Mouse (Mus musculus): ENCODE data around the gene Cplane1. TPM values are rescaled to one million over a fixed set of nuclear protein-coding genes. Genes with fewer than 3 reads are reported as not detected.
A peak's percentile ranks its signal among the peaks of the same experiment; 100 is the strongest.

Cplane1 gene
- polyA plus RNA-seq, 1 experiment from 2014 or later: 14.3 TPM

DNA sequence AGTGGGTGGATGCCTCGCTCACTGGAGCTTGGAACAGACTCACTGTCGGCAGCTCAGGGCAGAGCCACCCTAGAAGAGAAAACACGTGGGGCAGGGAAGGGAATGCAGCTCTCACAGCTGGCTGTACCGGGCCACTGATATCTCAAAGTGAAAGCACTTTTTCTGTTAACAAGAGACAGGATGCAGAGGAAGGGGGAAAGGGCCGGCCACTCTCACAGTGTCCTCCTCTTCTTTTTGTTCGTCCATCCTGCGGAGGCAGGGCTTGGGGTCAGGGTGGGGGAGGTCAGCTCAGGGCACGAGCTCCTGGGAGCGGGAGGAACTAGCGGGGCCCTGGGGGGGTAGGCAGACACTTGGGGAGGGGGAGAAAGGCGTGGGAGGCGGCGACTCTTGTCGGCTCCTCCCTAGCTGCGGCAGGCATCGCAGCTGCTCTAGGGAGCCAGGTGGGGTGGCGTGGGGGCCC is 110.4 kb downstream of the Cplane1 start:
- H3K27ac ChIP-seq (replicated peaks; ENCODE audit: low read depth, low read length): no peak overlapping the region
- peak; percentile 34 for DNase-seq (ENCODE audit: low spot score)
- H3K9ac ChIP-seq (ENCODE audit: low read length): 0 out of 2 replicates have a peak overlapping the region, but pooled peaks have one; percentile 27
- H3K4me1 ChIP-seq (ENCODE audit: control insufficient read depth, insufficient read depth, low read length): no peaks in the 10 kb centered on the region
- peak overlapping the region; percentile 23 for H3K4me3 ChIP-seq (ENCODE audit: low read depth, low read length)
- no peaks in the 10 kb centered on the region for H3K36me3 ChIP-seq (ENCODE audit: control insufficient read depth, insufficient read depth, low read length)
- H3K27me3 ChIP-seq (ENCODE audit: control insufficient read depth, insufficient read depth, low read length): no peaks in the 10 kb centered on the region
- ATAC-seq (ENCODE audit: insufficient number of reproducible peaks, low FRiP score, low TSS enrichment, low read depth): no peak
- 43% methylated on average over 17 of the region's 17 CpGs for WGBS
- peak overlapping the region; percentile 39 for H3K4me2 ChIP-seq (ENCODE audit: low read depth, severe bottlenecking)
- H3K9me3 ChIP-seq (ENCODE audit: control insufficient read depth, low read length): no peaks in the 10 kb centered on the region

GRCm38 (mm10) chr15:8279929-8280610 is 111.2 kb downstream of the Cplane1 start:
- H3K9me3 ChIP-seq (ENCODE audit: control insufficient read depth, low read length): no peaks in the 10 kb centered on the region
- H3K27me3 ChIP-seq (ENCODE audit: control insufficient read depth, insufficient read depth, low read length): no peaks in the 10 kb centered on the region
- H3K4me1 ChIP-seq (ENCODE audit: control insufficient read depth, insufficient read depth, low read length): no peaks in the 10 kb centered on the region
- no peaks in the 10 kb centered on the region for H3K36me3 ChIP-seq (ENCODE audit: control insufficient read depth, insufficient read depth, low read length)
- WGBS: 84% methylated on average over 19 of the region's 20 CpGs
- ATAC-seq (ENCODE audit: insufficient number of reproducible peaks, low FRiP score, low TSS enrichment, low read depth): no peak
- no peak overlapping the region for H3K27ac ChIP-seq (replicated peaks; ENCODE audit: low read depth, low read length)
- H3K4me3 ChIP-seq (ENCODE audit: low read depth, low read length): no peak overlapping the region
- peak; percentile 29 for DNase-seq (ENCODE audit: low spot score)
- H3K4me2 ChIP-seq (ENCODE audit: low read depth, severe bottlenecking): no peak overlapping the region; the same call in 1 of the 2 replicates
- H3K9ac ChIP-seq (ENCODE audit: low read length): no peak overlapping the region

GRCm38 (mm10) chr15:8281701-8282100 is 112.8 kb downstream of the Cplane1 start:
- Histone ChIP-seq H3K4me1 (ENCODE audit: control insufficient read depth, insufficient read depth, low read length) (no peaks in the 10 kb centered on the region), H3K9me3 (ENCODE audit: control insufficient read depth, low read length) (no peaks in the 10 kb centered on the region), H3K9ac (ENCODE audit: low read length) (no peak overlapping the region), H3K27ac (replicated peaks; ENCODE audit: low read depth, low read length) (no peak overlapping the region), H3K36me3 (ENCODE audit: control insufficient read depth, insufficient read depth, low read length) (no peaks in the 10 kb centered on the region), H3K4me3 (ENCODE audit: low read depth, low read length) (no peak overlapping the region), H3K4me2 (ENCODE audit: low read depth, severe bottlenecking) (no peak overlapping the region), H3K27me3 (ENCODE audit: control insufficient read depth, insufficient read depth, low read length) (no peaks in the 10 kb centered on the region)
- 81% methylated on average over 7 of the region's 7 CpGs for WGBS
- ATAC-seq (ENCODE audit: insufficient number of reproducible peaks, low FRiP score, low TSS enrichment, low read depth) (no peak), DNase-seq (ENCODE audit: low spot score) (no peak)

- Histone ChIP-seq H3K27me3 (ENCODE audit: control insufficient read depth, insufficient read depth, low read length) (no peaks in the 10 kb centered on the region), H3K27ac (replicated peaks; ENCODE audit: low read depth, low read length) (no peak overlapping the region), H3K9ac (ENCODE audit: low read length) (no peak overlapping the region), H3K36me3 (ENCODE audit: control insufficient read depth, insufficient read depth, low read length) (no peaks in the 10 kb centered on the region), H3K9me3 (ENCODE audit: control insufficient read depth, low read length) (no peaks in the 10 kb centered on the region), H3K4me3 (ENCODE audit: low read depth, low read length) (no peak overlapping the region), H3K4me1 (ENCODE audit: control insufficient read depth, insufficient read depth, low read length) (no peaks in the 10 kb centered on the region), H3K4me2 (ENCODE audit: low read depth, severe bottlenecking) (no peak overlapping the region)
- DNase-seq (ENCODE audit: low spot score): no peak
- 93% methylated on average over 2 of the region's 2 CpGs for WGBS
- no peak for ATAC-seq (ENCODE audit: insufficient number of reproducible peaks, low FRiP score, low TSS enrichment, low read depth)
Observed at GRCm38 (mm10) chr15:8282155-8282554, 113.2 kb downstream of the Cplane1 start.

DNA sequence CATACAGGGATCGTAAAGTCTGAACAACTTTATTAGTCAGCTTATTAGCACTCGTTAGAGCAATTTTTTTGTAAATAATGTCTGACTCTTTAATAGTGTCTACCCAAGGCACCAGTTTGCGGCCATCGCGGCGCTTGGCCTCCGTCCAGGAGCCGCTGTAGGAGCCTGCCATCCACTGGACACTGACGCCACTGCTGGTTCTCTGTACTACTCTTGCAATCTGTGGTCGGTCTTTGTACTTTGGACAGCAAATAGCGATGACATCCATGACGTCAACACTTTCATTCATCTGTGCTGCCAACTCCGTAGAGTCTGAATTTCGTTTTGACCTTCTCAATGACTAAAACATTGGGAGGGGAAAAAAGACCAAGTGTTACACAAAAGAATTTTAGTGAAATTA is 122.3 kb downstream of the Cplane1 start:
- ATAC-seq (ENCODE audit: insufficient number of reproducible peaks, low FRiP score, low TSS enrichment, low read depth): no peak
- WGBS: 82% methylated on average over 14 of the region's 14 CpGs

DNA sequence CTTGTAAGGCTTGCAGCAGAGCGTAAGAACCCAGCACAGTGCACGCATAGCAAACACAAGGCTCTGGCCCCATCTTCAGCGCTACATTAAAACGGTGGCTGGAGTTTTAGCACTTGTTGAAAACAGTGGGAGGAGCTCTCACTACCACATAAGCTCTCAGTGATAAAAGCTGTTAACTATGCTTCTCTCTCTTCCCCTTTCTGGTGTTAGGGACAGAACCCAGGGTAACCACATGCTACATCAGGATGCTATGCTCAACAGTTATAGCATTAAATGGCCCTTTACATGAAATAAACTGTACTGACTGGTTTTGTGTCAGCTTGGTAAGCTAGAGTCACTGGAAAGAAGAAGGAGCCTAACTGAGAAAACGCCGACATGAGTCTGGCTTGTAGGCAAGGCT is 125.2 kb downstream of the Cplane1 start:
- DNase-seq (ENCODE audit: low spot score) (no peak), ATAC-seq (ENCODE audit: insufficient number of reproducible peaks, low FRiP score, low TSS enrichment, low read depth) (no peak)
- Histone ChIP-seq H3K4me3 (ENCODE audit: low read depth, low read length) (no peak overlapping the region), H3K9ac (ENCODE audit: low read length) (no peak overlapping the region), H3K4me1 (ENCODE audit: control insufficient read depth, insufficient read depth, low read length) (no peaks in the 10 kb centered on the region), H3K27me3 (ENCODE audit: control insufficient read depth, insufficient read depth, low read length) (no peaks in the 10 kb centered on the region), H3K27ac (replicated peaks; ENCODE audit: low read depth, low read length) (no peak overlapping the region), H3K36me3 (ENCODE audit: control insufficient read depth, insufficient read depth, low read length) (peaks cover 6% of the 10 kb centered on the region), H3K4me2 (ENCODE audit: low read depth, severe bottlenecking) (no peak overlapping the region), H3K9me3 (ENCODE audit: control insufficient read depth, low read length) (no peaks in the 10 kb centered on the region)
- WGBS: 93% methylated on average over 6 of the region's 6 CpGs

More for the DNA sequence above, 122.3 kb downstream of the Cplane1 start:
- Histone ChIP-seq H3K4me3 (ENCODE audit: low read depth, low read length) (no peak overlapping the region), H3K36me3 (ENCODE audit: control insufficient read depth, insufficient read depth, low read length) (peaks cover 6% of the 10 kb centered on the region), H3K4me1 (ENCODE audit: control insufficient read depth, insufficient read depth, low read length) (no peaks in the 10 kb centered on the region), H3K27me3 (ENCODE audit: control insufficient read depth, insufficient read depth, low read length) (no peaks in the 10 kb centered on the region), H3K27ac (replicated peaks; ENCODE audit: low read depth, low read length) (no peak overlapping the region), H3K9me3 (ENCODE audit: control insufficient read depth, low read length) (no peaks in the 10 kb centered on the region), H3K4me2 (ENCODE audit: low read depth, severe bottlenecking) (no peak overlapping the region), H3K9ac (ENCODE audit: low read length) (no peak overlapping the region)
- DNase-seq (ENCODE audit: low spot score): peak; percentile 29

- Histone ChIP-seq H3K27ac (replicated peaks; ENCODE audit: low read depth, low read length) (no peak overlapping the region), H3K4me3 (ENCODE audit: low read depth, low read length) (no peak overlapping the region), H3K36me3 (ENCODE audit: control insufficient read depth, insufficient read depth, low read length) (peaks cover 15% of the 10 kb centered on the region; the same call in 1 of the 2 replicates), H3K4me1 (ENCODE audit: control insufficient read depth, insufficient read depth, low read length) (no peaks in the 10 kb centered on the region), H3K9me3 (ENCODE audit: control insufficient read depth, low read length) (no peaks in the 10 kb centered on the region), H3K4me2 (ENCODE audit: low read depth, severe bottlenecking) (no peak overlapping the region), H3K9ac (ENCODE audit: low read length) (no peak overlapping the region), H3K27me3 (ENCODE audit: control insufficient read depth, insufficient read depth, low read length) (no peaks in the 10 kb centered on the region)
- DNase-seq (ENCODE audit: low spot score): no peak
- 96% methylated on average over 10 of the region's 10 CpGs for WGBS
- no peak for ATAC-seq (ENCODE audit: insufficient number of reproducible peaks, low FRiP score, low TSS enrichment, low read depth)
Observed at GRCm38 (mm10) chr15:8302944-8303343, 134.0 kb downstream of the Cplane1 start.

GRCm38 (mm10) chr15:8305474-8305873 is 136.6 kb downstream of the Cplane1 start:
- Histone ChIP-seq H3K4me3 (ENCODE audit: low read depth, low read length) (no peak overlapping the region), H3K27me3 (ENCODE audit: control insufficient read depth, insufficient read depth, low read length) (no peaks in the 10 kb centered on the region), H3K4me2 (ENCODE audit: low read depth, severe bottlenecking) (no peak overlapping the region), H3K9ac (ENCODE audit: low read length) (no peak overlapping the region), H3K4me1 (ENCODE audit: control insufficient read depth, insufficient read depth, low read length) (no peaks in the 10 kb centered on the region), H3K36me3 (ENCODE audit: control insufficient read depth, insufficient read depth, low read length) (peaks cover 18% of the 10 kb centered on the region; the same call in 1 of the 2 replicates), H3K9me3 (ENCODE audit: control insufficient read depth, low read length) (no peaks in the 10 kb centered on the region), H3K27ac (replicated peaks; ENCODE audit: low read depth, low read length) (no peak overlapping the region)
- DNase-seq (ENCODE audit: low spot score) (no peak), ATAC-seq (ENCODE audit: insufficient number of reproducible peaks, low FRiP score, low TSS enrichment, low read depth) (no peak)
- WGBS: 92% methylated on average over 1 of the region's 1 CpGs

- Histone ChIP-seq H3K27me3 (ENCODE audit: control insufficient read depth, insufficient read depth, low read length) (no peaks in the 10 kb centered on the region), H3K36me3 (ENCODE audit: control insufficient read depth, insufficient read depth, low read length) (peaks cover 10% of the 10 kb centered on the region), H3K4me2 (ENCODE audit: low read depth, severe bottlenecking) (no peak overlapping the region), H3K4me3 (ENCODE audit: low read depth, low read length) (no peak overlapping the region), H3K4me1 (ENCODE audit: control insufficient read depth, insufficient read depth, low read length) (no peaks in the 10 kb centered on the region), H3K9me3 (ENCODE audit: control insufficient read depth, low read length) (no peaks in the 10 kb centered on the region), H3K27ac (replicated peaks; ENCODE audit: low read depth, low read length) (no peak overlapping the region), H3K9ac (ENCODE audit: low read length) (no peak overlapping the region)
- 65% methylated on average over 4 of the region's 4 CpGs for WGBS
- DNase-seq (ENCODE audit: low spot score): no peak
- ATAC-seq (ENCODE audit: insufficient number of reproducible peaks, low FRiP score, low TSS enrichment, low read depth): no peak
Observed at GRCm38 (mm10) chr15:8317381-8317780, 148.5 kb downstream of the Cplane1 start.

All from limb, embryonic 11.5 days (tissue).